Mouse (Mus musculus) megakaryocyte, embryonic 14.5 days (primary cell): ENCODE results near the gene Cfap74. TPM values are rescaled to one million over a fixed set of nuclear protein-coding genes. Genes with fewer than 3 reads are reported as not detected.

ENCODE experiments used
- H3K27me3 ChIP-seq: replicated peaks from 2 replicates; pipeline ENCODE3; 2012; ENCODE audit warnings: inconsistent platforms
- H3K36me3 ChIP-seq: replicated peaks from 2 replicates; pipeline ENCODE3; 2012; ENCODE audit warnings: low read length, inconsistent platforms, mixed read lengths
- H3K4me1 ChIP-seq: 2 replicates; pipeline ENCODE4 v1.6.1; 2012; ENCODE audit warnings: inconsistent platforms
- H3K4me3 ChIP-seq: replicated peaks from 2 replicates; pipeline ENCODE3; 2012; ENCODE audit warnings: moderate library complexity, mild to moderate bottlenecking, inconsistent platforms
- H3K9me3 ChIP-seq: 2 replicates; pipeline ENCODE4 v1.6.1; 2012; ENCODE audit warnings: inconsistent platforms
- FLI1 ChIP-seq: IDR thresholded peaks from 2 replicates; pipeline ENCODE4 v1.6.1; 2012; ENCODE audit warnings: low read length, inconsistent platforms, mixed read lengths
- GATA1 ChIP-seq: IDR thresholded peaks from 3 replicates; pipeline ENCODE4 v1.6.1; 2012; ENCODE audit warnings: mixed read lengths, low read length, inconsistent platforms, borderline replicate concordance
- polyA plus RNA-seq: library from polyadenylated mRNA; stranded (reverse); fragments of >175 nt; gene quantifications from 2 replicates; pipeline ENCODE4 v1.2.3, GENCODE M21; 2012; ENCODE audit warnings: low replicate concordance; ENCODE audit not compliant: insufficient read depth

Gene Cfap74
- polyA plus RNA-seq, 1 experiment, result not detected

DNA sequence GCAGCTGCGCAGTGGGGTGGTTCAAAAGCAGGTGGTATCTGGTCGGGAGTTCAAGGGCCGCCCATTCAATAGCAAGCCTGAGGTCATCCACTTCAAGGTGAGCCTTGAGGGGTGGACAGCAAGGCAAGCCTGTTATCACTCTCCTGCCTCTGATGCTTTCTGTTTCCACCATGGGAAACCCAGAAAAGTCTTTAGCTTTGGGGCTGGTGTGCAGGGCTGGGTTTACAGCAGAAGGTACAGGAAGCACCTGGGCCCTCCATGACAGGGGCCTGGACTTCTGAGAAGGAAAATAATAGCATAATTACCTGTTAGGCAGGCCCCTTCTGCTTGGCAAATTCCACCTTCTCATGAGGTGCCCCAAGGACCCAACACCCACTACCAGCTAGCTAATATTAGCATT is 20.2 kb downstream of the Cfap74 start:
- TF ChIP-seq GATA1 (no peak), FLI1 (no peak)
- Histone ChIP-seq H3K9me3 (peaks cover 6% of the 10 kb centered on the region), H3K4me1 (peaks cover 12% of the 10 kb centered on the region), H3K27me3 (peaks cover 68% of the 10 kb centered on the region), H3K36me3 (no peaks in the 10 kb centered on the region), H3K4me3 (no peak overlapping the region)

DNA sequence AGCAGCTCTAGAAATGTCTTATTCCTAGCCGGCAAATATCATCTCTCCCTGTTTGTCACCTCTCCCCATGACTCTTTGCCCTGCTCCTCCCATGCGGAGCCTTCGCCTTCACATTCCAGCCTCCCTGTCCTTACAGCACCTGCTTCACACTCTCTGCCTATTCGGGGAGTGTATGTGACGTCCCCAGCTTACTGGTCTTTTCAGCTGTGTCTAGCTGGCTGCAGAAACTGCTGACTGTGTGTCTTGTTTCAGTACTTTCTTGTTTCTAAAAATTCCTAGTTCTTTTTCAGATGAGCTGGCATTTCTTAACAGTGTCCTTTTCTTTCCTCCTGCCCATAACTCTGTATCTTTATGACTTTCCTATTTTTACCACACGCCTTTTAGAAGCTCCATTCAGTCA is 23.4 kb downstream of the Cfap74 start:
- Histone ChIP-seq H3K36me3 (no peaks in the 10 kb centered on the region), H3K4me3 (no peak overlapping the region), H3K4me1 (no peaks in the 10 kb centered on the region; the same call in 1 of the 2 replicates), H3K27me3 (peaks cover 66% of the 10 kb centered on the region), H3K9me3 (peaks cover 6% of the 10 kb centered on the region)
- TF ChIP-seq FLI1 (no peak), GATA1 (no peak)

DNA sequence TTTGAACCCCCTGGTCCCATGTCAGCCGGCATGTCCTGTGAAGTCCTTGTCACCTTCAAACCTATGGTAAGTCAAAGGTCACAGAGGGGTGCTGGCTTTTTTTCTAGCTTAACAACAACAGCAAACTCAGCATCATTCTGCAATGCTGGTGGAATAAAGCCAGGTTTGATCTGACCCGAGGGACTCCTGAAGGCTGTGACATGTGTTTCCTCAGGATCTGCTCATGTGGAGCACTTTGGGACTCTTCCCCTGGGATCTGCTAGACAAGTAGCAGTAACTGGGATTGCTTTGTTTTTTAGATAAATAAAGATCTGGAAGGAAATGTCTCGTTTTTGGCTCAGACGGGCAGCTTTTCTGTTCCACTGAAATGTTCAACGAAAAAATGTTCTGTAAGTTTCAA is 25.0 kb downstream of the Cfap74 start:
- H3K27me3 ChIP-seq, result peaks cover 67% of the 10 kb centered on the region
- peaks cover 6% of the 10 kb centered on the region for H3K4me1 ChIP-seq
- H3K4me3 ChIP-seq, result no peak overlapping the region
- H3K36me3 ChIP-seq, result no peaks in the 10 kb centered on the region
- H3K9me3 ChIP-seq, result peaks cover 6% of the 10 kb centered on the region
- TF ChIP-seq FLI1, result no peak
- no peak for TF ChIP-seq GATA1

DNA sequence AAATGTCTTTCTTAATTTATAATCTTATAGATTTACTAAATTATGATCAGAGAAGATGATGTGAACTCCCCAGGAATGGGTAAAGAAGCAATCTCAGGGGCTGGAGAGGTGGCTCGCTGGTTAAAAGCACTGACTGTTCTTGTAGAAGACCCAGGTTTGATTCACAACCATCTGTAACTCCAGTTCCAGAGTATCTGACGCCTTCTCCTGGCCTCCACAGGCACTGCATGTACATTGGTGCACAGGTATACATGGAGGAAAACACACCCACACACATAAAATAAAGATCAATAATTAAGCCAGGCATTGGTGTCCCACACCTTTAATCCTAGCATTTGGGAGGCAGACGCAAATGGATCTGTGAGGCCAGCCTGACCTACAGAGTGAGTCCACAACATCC is 33.8 kb downstream of the Cfap74 start:
- Histone ChIP-seq H3K36me3 (no peaks in the 10 kb centered on the region), H3K4me3 (no peak overlapping the region), H3K9me3 (no peaks in the 10 kb centered on the region), H3K4me1 (peaks cover 16% of the 10 kb centered on the region), H3K27me3 (peaks cover 49% of the 10 kb centered on the region)
- TF ChIP-seq GATA1, result no peak
- no peak for TF ChIP-seq FLI1

DNA sequence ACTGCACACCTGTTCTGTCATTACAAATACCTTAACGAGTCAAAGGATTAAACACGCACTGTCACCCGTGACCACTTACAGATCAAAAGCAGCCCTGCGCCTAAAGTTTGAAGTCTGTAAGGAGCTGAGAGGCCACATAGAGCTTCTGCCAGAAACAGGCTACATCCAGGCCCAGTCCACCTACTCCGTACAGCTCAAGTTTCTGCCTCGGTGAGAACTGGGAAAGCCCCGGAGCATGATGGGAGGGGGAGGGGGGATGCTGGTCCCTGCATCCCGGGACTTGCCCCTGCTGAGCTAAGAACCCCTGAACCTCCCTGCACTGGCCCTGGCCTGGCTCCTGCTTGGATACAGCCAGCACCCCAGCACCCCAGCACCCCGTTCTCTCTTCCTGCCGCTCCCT is 42.6 kb downstream of the Cfap74 start:
- H3K9me3 ChIP-seq, result no peaks in the 10 kb centered on the region
- H3K4me1 ChIP-seq, result peaks cover 19% of the 10 kb centered on the region
- TF ChIP-seq GATA1 (no peak), FLI1 (no peak)
- H3K36me3 ChIP-seq, result no peaks in the 10 kb centered on the region
- H3K4me3 ChIP-seq, result no peak overlapping the region
- peaks cover 41% of the 10 kb centered on the region for H3K27me3 ChIP-seq

DNA sequence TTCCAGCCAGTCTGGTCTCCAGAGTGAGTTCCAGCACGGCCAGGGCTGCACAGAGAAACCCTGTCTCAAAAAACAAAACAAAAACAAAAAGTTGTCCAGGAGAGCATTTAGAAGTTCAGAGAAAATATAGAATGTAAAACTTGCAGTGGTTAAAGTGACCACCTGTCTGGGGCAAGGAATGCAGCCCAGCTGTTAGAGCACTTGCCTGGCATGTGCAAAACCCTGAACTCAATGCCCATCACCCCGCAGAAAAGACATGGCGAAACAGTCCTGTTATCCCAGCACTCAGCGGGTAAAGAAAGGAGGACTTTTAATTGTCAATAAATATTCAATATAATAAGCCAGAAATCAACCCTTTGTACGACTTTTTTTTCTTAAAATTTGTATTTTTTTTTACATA is 49.6 kb downstream of the Cfap74 start:
- peaks cover 50% of the 10 kb centered on the region for H3K27me3 ChIP-seq
- TF ChIP-seq GATA1, result no peak
- TF ChIP-seq FLI1, result no peak
- H3K4me1 ChIP-seq, result peaks cover 19% of the 10 kb centered on the region
- no peaks in the 10 kb centered on the region for H3K36me3 ChIP-seq
- no peaks in the 10 kb centered on the region for H3K9me3 ChIP-seq
- no peak overlapping the region for H3K4me3 ChIP-seq

DNA sequence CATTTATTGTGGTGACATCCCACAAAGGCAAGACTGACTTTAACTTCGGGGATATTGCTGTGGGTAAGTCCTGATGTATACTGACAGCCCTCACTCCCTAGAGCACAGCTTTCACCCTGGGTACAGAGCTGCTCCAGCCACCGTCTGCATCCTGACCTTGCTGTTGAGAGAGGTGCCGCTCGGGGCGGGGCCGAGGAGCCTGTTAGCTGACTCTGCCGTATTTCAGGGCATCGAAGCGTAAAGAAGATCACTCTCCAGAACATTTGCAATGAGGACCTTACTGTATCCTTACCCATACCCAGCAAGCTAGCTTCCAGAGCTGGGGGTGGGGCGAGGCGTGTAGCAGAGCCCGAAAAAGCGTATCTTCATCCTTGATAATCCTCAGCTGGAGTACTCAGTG is 54.1 kb downstream of the Cfap74 start:
- Histone ChIP-seq H3K9me3 (no peaks in the 10 kb centered on the region), H3K27me3 (peaks cover 83% of the 10 kb centered on the region), H3K36me3 (no peaks in the 10 kb centered on the region), H3K4me1 (peaks cover 4% of the 10 kb centered on the region; the same call in 1 of the 2 replicates), H3K4me3 (no peak overlapping the region)
- TF ChIP-seq GATA1 (no peak), FLI1 (no peak)

DNA sequence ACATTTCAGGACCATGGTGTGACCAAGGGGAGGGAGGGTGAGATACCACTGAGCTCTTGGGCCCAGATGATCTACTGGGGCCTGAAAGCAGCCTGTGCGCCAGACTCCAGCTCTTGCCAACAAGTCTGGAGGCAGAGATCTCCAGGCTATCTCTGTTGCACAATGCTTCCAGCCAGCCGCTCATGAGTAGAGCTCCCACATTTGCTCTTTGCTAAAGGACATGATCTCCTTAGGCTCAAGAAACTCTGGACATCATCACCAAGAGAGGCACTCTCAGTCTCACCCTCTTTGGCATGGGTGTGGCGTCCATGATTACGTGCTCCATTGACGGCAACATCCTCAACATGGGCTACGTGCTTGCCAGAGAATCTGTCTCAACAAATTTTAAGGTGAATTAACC is 54.6 kb downstream of the Cfap74 start:
- H3K36me3 ChIP-seq, result no peaks in the 10 kb centered on the region
- no peaks in the 10 kb centered on the region for H3K9me3 ChIP-seq
- peaks cover 89% of the 10 kb centered on the region for H3K27me3 ChIP-seq
- no peak for TF ChIP-seq FLI1
- TF ChIP-seq GATA1, result no peak
- H3K4me1 ChIP-seq, result peaks cover 5% of the 10 kb centered on the region; the same call in 1 of the 2 replicates
- no peak overlapping the region for H3K4me3 ChIP-seq

DNA sequence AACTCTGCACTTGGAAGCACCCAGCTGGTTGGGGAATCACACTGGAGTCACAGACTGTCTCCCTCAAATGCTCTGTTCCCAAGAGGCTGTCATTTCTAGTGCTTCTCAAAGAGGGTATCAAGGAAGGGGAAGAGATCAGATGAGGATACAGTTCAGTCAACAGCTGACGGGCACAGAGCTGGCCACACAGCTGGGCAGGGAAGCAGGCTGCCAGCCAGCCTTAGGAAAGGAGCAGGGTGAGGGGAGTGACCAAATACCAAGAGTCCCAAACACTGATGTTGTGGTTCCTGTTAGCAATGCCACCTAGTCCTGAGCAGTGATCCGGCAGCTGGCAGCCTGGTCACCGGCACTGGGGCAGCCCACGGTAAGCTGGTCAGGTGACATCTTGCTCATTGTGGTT is 55.1 kb downstream of the Cfap74 start:
- Histone ChIP-seq H3K27me3 (peaks cover 93% of the 10 kb centered on the region), H3K4me1 (peaks cover 10% of the 10 kb centered on the region), H3K36me3 (no peaks in the 10 kb centered on the region), H3K9me3 (no peaks in the 10 kb centered on the region), H3K4me3 (no peak overlapping the region)
- TF ChIP-seq GATA1, result no peak
- TF ChIP-seq FLI1, result no peak

DNA sequence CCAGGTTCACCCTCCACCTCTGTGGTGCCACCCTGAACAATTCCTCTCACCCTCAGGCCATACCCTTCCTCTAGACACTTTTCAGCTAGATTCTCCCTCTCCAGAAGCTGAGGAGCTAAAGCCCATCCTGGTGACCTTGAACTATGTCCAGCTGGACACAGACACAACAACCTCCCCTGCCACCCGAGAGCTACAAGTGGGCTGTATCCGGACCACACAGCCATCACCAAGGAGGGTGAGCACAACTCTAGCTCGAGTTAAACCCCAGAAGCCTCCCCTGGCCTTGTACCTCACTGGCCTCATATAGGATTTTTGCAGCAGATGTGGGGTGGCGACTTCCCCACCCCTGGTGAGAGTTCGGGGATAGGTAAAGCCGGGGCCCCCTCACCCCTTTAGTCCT is 56.6 kb downstream of the Cfap74 start:
- Histone ChIP-seq H3K4me1 (peaks cover 23% of the 10 kb centered on the region), H3K36me3 (no peaks in the 10 kb centered on the region), H3K27me3 (peaks cover 100% of the 10 kb centered on the region), H3K4me3 (no peak overlapping the region), H3K9me3 (no peaks in the 10 kb centered on the region)
- TF ChIP-seq FLI1 (no peak), GATA1 (no peak)

DNA sequence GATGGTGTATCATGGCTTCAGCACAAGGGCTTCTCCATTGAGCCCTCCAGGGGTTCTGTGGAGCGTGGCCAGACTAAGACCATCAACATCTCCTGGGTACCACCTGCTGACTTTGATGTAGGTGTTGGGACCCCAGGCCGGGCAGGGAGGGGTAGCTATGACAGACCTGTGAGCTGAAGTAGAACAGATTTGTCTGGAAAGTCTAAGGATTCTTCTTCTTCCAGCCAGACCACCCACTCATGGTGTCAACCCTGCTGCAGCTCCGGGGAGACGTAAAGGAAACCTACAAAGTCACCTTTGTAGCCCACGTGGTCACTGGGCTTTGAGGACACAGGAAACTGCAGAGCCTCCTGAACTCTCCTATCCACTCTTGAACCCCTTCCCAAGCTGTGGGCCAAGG is 57.1 kb downstream of the Cfap74 start:
- Histone ChIP-seq H3K4me1 (peaks cover 23% of the 10 kb centered on the region), H3K4me3 (no peak overlapping the region), H3K27me3 (peaks cover 100% of the 10 kb centered on the region), H3K36me3 (no peaks in the 10 kb centered on the region), H3K9me3 (no peaks in the 10 kb centered on the region)
- no peak for TF ChIP-seq GATA1
- no peak for TF ChIP-seq FLI1
